Comparison of ENCODE assay signal across 8 mouse cellular contexts in genomic region chr5:122157827-122158381, GRCm38 (mm10). TPM values are rescaled to one million over a fixed set of nuclear protein-coding genes. Genes with fewer than 3 reads are reported as not detected.
DNase-seq lines count a peak whose midpoint lies in the region; ATAC-seq and TF ChIP-seq lines count a peak whose summit lies in the region.

Gene Ppp1cc, plus strand, starts transcription at chr5:122158278.

- peaks cover 22% of the 10 kb centered on the region for H3K27me3 ChIP-seq in forebrain, embryonic 10.5 days (ENCODE audit: poor library complexity, severe bottlenecking)
- no peaks in the 10 kb centered on the region for H3K27me3 ChIP-seq in heart, embryonic 15.5 days
- no peaks in the 10 kb centered on the region for H3K27me3 ChIP-seq in liver, embryonic 16.5 days (ENCODE audit: control insufficient read depth, insufficient read depth, low read depth, low read length)
- H3K27me3 ChIP-seq in neural tube, embryonic 13.5 days: no peaks in the 10 kb centered on the region
- H3K27me3 ChIP-seq in testis, adult 2 months (ENCODE audit: control insufficient read depth, insufficient read depth, low read length): no peaks in the 10 kb centered on the region

- peak; percentile 88 for ATAC-seq in CD4-positive, CD25-positive, alpha-beta regulatory T cell, adult 4 months
- ATAC-seq in heart, embryonic 15.5 days (replicated peaks; ENCODE audit: insufficient number of reproducible peaks, insufficient read depth, low FRiP score, low read depth): peak; percentile 89
- ATAC-seq in liver, embryonic 16.5 days (ENCODE audit: low read depth): peak; percentile 93
- ATAC-seq in neural tube, embryonic 13.5 days (ENCODE audit: low read depth): peak; percentile 95

- H3K27ac ChIP-seq in brown adipose tissue, adult 24 weeks (replicated peaks; ENCODE audit: low read depth, low read length): peak within 1 kb of the TSS; percentile 81
- peak within 1 kb of the TSS; percentile 97 for H3K27ac ChIP-seq in forebrain, embryonic 10.5 days
- peak within 1 kb of the TSS; percentile 90 for H3K27ac ChIP-seq in heart, embryonic 15.5 days
- peak within 1 kb of the TSS; percentile 72 for H3K27ac ChIP-seq in liver, embryonic 16.5 days (ENCODE audit: low read length)
- H3K27ac ChIP-seq in neural tube, embryonic 13.5 days (replicated peaks): peak within 1 kb of the TSS; percentile 92
- H3K27ac ChIP-seq in testis, adult 2 months (ENCODE audit: control insufficient read depth, insufficient read depth, low read depth, low read length): peak within 1 kb of the TSS; percentile 93

- DNase-seq in forebrain, embryonic 10.5 days (ENCODE audit: extremely low spot score, low spot score): peak; percentile 97
- peak; percentile 92 to 96 for DNase-seq in kidney, postnatal 25 days

- TF ChIP-seq POLR2A in testis, adult 2 months (IDR thresholded peaks at IDR 0.05; ENCODE audit: control insufficient read depth, low read depth, low read length): peak; percentile 70

- no peaks in the 10 kb centered on the region for H3K9me3 ChIP-seq in forebrain, embryonic 10.5 days
- H3K9me3 ChIP-seq in heart, embryonic 15.5 days (replicated peaks): no peaks in the 10 kb centered on the region
- H3K9me3 ChIP-seq in liver, embryonic 16.5 days (replicated peaks; ENCODE audit: control insufficient read depth, low read length): no peaks in the 10 kb centered on the region
- no peaks in the 10 kb centered on the region for H3K9me3 ChIP-seq in neural tube, embryonic 13.5 days

- peaks cover 38% of the 10 kb centered on the region for H3K36me3 ChIP-seq in forebrain, embryonic 10.5 days (replicated peaks)
- no peaks in the 10 kb centered on the region for H3K36me3 ChIP-seq in heart, embryonic 15.5 days
- H3K36me3 ChIP-seq in liver, embryonic 16.5 days (ENCODE audit: control insufficient read depth, insufficient read depth): no peaks in the 10 kb centered on the region; the same call in 1 of the 2 replicates
- peaks cover 20% of the 10 kb centered on the region for H3K36me3 ChIP-seq in neural tube, embryonic 13.5 days
- no peaks in the 10 kb centered on the region; the same call in 1 of the 2 replicates for H3K36me3 ChIP-seq in testis, adult 2 months (ENCODE audit: control insufficient read depth, insufficient read depth, low read length)

- under 1% methylated on average over 54 of the region's 54 CpGs for WGBS in forebrain, embryonic 10.5 days
- under 1% methylated on average over 38 of the region's 54 CpGs for WGBS in heart, embryonic 15.5 days
- under 1% methylated on average over 51 of the region's 54 CpGs for WGBS in liver, embryonic 16.5 days (ENCODE audit: insufficient replicate concordance)
- WGBS in neural tube, embryonic 13.5 days: under 1% methylated on average over 54 of the region's 54 CpGs

- peaks cover 18% of the 10 kb centered on the region for H3K4me1 ChIP-seq in brown adipose tissue, adult 24 weeks (ENCODE audit: control insufficient read depth, insufficient read depth, insufficient read length, low read length)
- peaks cover 66% of the 10 kb centered on the region for H3K4me1 ChIP-seq in forebrain, embryonic 10.5 days
- peaks cover 64% of the 10 kb centered on the region for H3K4me1 ChIP-seq in heart, embryonic 15.5 days (replicated peaks)
- peaks cover 55% of the 10 kb centered on the region for H3K4me1 ChIP-seq in liver, embryonic 16.5 days (ENCODE audit: control insufficient read depth, low read depth, low read length)
- peaks cover 50% of the 10 kb centered on the region for H3K4me1 ChIP-seq in neural tube, embryonic 13.5 days (replicated peaks)
- peaks cover 20% of the 10 kb centered on the region for H3K4me1 ChIP-seq in testis, adult 2 months (ENCODE audit: control insufficient read depth, insufficient read depth, low read length)

- peak within 1 kb of the TSS; percentile 79 for H3K4me3 ChIP-seq in brown adipose tissue, adult 24 weeks (ENCODE audit: insufficient read depth, low read depth, low read length)
- peak within 1 kb of the TSS; percentile 84 for H3K4me3 ChIP-seq in forebrain, embryonic 10.5 days
- peak within 1 kb of the TSS; percentile 91 for H3K4me3 ChIP-seq in heart, embryonic 15.5 days
- peak within 1 kb of the TSS; percentile 94 for H3K4me3 ChIP-seq in liver, embryonic 16.5 days (ENCODE audit: low read depth, low read length)
- H3K4me3 ChIP-seq in neural tube, embryonic 13.5 days: peak within 1 kb of the TSS; percentile 79
- H3K4me3 ChIP-seq in testis, adult 2 months (ENCODE audit: control insufficient read depth, low read depth, low read length): peak within 1 kb of the TSS; percentile 90

- H3K4me2 ChIP-seq in heart, embryonic 15.5 days: peak within 1 kb of the TSS; percentile 85
- peak within 1 kb of the TSS; percentile 68 for H3K4me2 ChIP-seq in liver, embryonic 16.5 days (ENCODE audit: low read depth, low read length)
- peak within 1 kb of the TSS; percentile 89 for H3K4me2 ChIP-seq in neural tube, embryonic 13.5 days

- no peak for TF ChIP-seq CTCF in testis, adult 2 months (IDR thresholded peaks at IDR 0.05; ENCODE audit: control insufficient read depth, insufficient read depth, insufficient replicate concordance, low read depth, low read length)

- H3K9ac ChIP-seq in heart, embryonic 15.5 days: peak within 1 kb of the TSS; percentile 92
- H3K9ac ChIP-seq in liver, embryonic 16.5 days (ENCODE audit: low read depth, low read length): peak within 1 kb of the TSS; percentile 89
- peak within 1 kb of the TSS; percentile 92 for H3K9ac ChIP-seq in neural tube, embryonic 13.5 days

RNA-seq across cellular contexts. Expression of gene Ppp1cc, which starts in this region (rescaled TPM):
- 10 to 100 TPM; 34.6 to 82.0 TPM for polyA plus RNA-seq in CD4-positive, CD25-positive, alpha-beta regulatory T cell, adult 4 months (2017; shearing (Covaris generic))
- polyA plus RNA-seq in brown adipose tissue, adult 24 weeks (2012; ENCODE audit: insufficient read depth, insufficient read length, missing spikeins): 85.4 and 119 TPM in 2 replicates
- 337 and 341 TPM in 2 replicates for polyA plus RNA-seq in forebrain, embryonic 10.5 days (2016; fragmentation: Nextera tagmentation; extraction: Ambion mirVana)
- polyA plus RNA-seq in heart, embryonic 15.5 days (2015; fragmentation: Nextera tagmentation; extraction: Ambion mirVana): 198 and 233 TPM in 2 replicates
- polyA plus RNA-seq in liver, embryonic 16.5 days (2015; fragmentation: Nextera tagmentation; extraction: Ambion mirVana): 109 and 114 TPM in 2 replicates
- 209 and 226 TPM in 2 replicates for polyA plus RNA-seq in neural tube, embryonic 13.5 days (2015; fragmentation: Nextera tagmentation; extraction: Ambion mirVana)
- polyA plus RNA-seq in testis, adult 2 months (2012; rRNA removed): 524 and 547 TPM in 2 replicates

Comparison
In these comparisons a context has a peak if more than half of its experiments do, and no peak if none do; other contexts are left out.
1. Peak in every context shown above with its lines: DNase-seq, ATAC-seq, H3K4me3 ChIP-seq and H3K27ac ChIP-seq.